Mouse (Mus musculus) monocyte, adult 5-6 weeks (primary cell): Measurements from ENCODE around the gene Rdh16f1. TPM values are rescaled to one million over a fixed set of nuclear protein-coding genes. Genes with fewer than 3 reads are reported as not detected.
"Not testable (repeated sequence)": the region's sequence is repeated elsewhere in the genome, so short reads cannot be mapped to it uniquely, and the experiment has no call there.

ENCODE experiments used
- ATAC-seq: fragments of 153-309, 156-312 bp; replicated peaks from 2 replicates; pipeline ENCODE4 v1.8.0; 2017; ENCODE audit warnings: mild to moderate bottlenecking; ENCODE audit not compliant: low TSS enrichment, insufficient number of reproducible peaks, severe bottlenecking, poor library complexity, low FRiP score
- total RNA-seq: library from RNA; stranded (forward); fragments of 200-1000, 200-491, 200-594 nt; gene quantifications from 3 replicates; pipeline ENCODE4 v1.2.3, GENCODE M21; 2017

Gene Rdh16f1
- total RNA-seq, 1 experiment from 2014 or later, result not detected

DNA sequence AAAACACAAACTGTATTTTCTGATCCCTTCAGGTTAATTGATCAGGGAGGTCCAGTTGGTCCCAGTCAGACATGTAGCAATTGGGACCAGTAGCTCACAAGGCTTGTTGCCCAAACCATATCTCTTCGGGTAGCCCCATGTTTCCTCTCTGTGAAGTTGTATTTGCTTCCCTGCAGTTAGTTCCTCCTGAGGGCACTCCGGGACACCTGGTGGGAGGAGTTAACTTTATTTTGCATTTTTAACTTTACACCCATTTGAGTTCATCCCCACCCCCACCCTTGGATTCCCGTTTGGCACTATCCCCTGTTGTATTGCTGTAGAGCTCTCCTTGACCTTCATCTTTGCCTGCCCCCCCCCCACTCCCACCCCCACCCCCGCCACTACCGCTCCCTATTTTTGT lies 13.7 kb upstream of the Rdh16f1 start:
- no peak for ATAC-seq

- no peak for ATAC-seq
Measured at GRCm38 (mm10) chr10:127747254-127747653, 12.3 kb upstream of the Rdh16f1 start.

GRCm38 (mm10) chr10:127748847-127749612 lies 10.6 kb upstream of the Rdh16f1 start:
- ATAC-seq, result no peak

DNA sequence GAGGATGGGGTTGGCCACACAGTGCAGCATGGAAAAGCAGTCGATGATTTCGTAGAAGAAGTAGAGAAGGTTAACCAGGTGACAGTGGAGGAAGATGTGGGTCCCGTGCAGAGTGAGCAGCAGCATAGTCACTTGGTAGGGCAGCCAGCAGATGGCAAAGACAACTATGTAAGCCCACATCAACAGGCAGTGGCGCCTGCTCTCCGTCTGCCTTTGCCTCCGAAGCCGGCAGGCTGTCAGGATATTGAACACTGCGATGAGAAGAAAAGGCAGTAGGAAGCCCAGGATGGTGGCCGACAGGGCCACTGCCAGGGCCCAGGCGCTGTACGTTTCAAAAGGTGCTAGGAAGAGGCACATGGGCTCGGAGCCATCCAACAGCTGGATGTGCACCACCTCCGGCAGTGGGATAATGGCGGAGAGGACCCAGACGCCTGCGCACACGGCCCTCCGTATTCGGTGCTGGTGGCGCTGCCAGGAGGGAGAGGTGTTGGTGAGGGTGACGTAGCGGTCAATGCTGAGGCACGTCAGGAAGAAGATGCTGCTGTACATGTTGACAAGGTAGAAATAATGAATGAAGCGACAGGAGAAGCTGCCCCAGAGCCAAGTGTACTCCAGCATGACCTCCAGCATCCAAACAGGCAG lies 9.3 kb upstream of the Rdh16f1 start:
- no peak for ATAC-seq

GRCm38 (mm10) chr10:127751548-127751947 lies 8.0 kb upstream of the Rdh16f1 start, which contains the start of gene Gpr182:
Gene Gpr182 (minus strand): TSS chr10:127751732.
- no peak for ATAC-seq

DNA sequence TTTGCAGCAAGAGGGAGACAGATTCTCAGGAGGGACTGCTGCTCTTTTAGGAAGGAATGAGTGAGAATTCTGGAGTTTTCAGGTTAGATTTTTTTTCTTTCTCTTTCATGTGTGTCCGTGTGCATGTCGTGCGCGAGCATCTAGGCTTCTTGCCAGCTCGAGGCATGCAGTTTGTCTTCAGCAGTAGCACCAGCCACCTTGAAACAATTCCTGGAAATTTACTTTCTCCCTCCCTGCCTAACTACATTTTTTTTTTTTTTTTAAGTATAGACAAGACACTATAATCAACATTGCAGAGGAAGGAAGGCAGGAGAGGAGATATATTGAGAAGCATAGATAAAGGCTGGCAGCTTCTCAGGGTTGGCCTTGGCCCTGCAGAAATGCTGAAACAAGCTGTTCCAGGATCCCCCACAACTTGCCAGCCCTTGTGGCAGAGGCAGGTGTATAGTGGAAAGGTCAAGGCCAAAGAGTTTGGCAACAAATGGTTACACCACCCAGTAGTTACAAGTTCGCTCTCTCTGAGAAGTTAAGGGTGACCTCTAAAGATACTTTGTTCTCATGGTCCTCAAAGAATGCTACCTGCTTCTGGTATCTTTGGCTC lies 4.9 kb upstream of the Rdh16f1 start:
- ATAC-seq, result no peak

GRCm38 (mm10) chr10:127755246-127755645 lies 4.3 kb upstream of the Rdh16f1 start:
- ATAC-seq, result no peak

- ATAC-seq, result no peak
Measured at GRCm38 (mm10) chr10:127755770-127756468, 3.7 kb upstream of the Rdh16f1 start.

DNA sequence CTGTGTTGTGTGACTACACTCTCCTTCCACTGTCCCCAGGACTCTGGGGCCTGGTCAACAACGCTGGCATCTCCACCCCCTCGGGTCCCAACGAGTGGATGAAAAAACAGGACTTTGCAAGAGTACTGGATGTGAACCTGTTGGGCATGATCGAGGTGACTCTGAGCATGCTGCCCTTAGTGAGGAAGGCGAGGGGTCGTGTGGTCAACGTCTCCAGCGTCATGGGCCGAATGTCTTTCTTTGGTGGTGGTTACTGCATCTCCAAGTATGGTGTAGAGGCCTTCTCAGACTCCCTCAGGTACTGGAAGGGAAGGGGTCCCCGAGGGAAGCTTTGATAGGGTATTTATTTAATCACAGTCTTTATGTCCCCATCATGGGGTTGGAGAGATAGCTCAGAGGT lies 3.3 kb downstream of the Rdh16f1 start:
- not testable (repeated sequence) for ATAC-seq

DNA sequence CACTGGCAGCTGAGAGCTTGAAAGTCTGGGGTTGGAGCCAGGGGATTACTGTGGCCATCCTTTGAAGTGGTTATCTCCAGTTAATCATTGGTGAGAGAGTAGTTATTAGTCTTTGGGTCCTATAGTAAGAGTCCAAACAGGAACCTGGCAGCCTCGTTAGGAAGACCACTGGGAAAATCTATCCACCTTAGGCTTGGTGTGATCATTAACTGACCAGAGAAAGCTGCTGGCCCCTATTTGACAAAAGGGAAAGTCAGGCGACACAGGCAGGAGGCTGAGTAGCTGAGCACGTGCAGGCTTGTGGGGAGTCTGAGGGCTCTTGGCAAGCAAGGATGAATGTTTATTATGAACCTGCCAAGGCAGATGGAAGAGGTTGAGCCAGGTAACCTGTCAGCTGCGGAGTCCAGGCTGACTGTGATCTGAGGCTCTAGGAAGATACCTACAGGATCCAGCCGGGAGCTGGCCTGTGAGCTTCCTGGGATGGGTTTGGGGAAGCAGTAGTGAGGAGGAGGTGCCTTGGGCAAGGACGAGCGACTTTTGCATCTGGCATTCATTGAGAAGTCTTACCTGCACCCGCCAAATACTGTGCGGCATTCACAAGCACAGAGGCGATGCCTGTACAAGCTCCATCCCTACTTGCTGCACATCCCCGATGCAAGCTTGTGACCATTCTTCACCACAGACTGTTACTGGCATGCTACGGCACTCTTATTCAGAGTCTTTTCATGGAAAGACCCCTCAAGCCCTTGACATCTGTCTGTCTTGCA lies 4.5 kb downstream of the Rdh16f1 start:
- ATAC-seq, result no peak

GRCm38 (mm10) chr10:127766564-127766963 lies 7.0 kb downstream of the Rdh16f1 start:
- no peak for ATAC-seq

GRCm38 (mm10) chr10:127776011-127776410 lies 16.4 kb downstream of the Rdh16f1 start, which contains the start of gene Rdh9:
Gene Rdh9 (plus strand): TSS chr10:127776386.
- ATAC-seq, result no peak

- ATAC-seq, result not testable (repeated sequence)
Measured at GRCm38 (mm10) chr10:127782321-127782720, 22.7 kb downstream of the Rdh16f1 start.

- not testable (repeated sequence) for ATAC-seq
Measured at GRCm38 (mm10) chr10:127785411-127785810, 25.8 kb downstream of the Rdh16f1 start.

DNA sequence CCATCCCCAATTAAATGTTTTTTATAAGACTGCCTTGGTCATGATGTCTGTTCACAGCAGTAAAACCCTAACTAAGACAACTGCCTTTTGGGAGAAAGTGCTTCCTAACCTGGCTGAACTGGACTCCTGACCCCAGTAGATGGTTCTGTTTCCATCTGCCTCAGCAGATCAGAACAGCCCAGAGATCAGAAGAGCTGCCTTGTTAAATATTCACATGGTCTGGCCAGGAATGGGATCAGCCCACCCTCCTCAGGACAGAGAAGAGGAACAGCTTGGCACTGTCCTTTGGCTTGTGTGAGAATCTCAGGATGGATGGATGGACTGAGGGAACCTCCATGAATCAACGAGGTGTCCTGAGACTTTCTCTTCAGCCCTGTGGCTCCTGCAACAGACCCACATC lies 39.7 kb downstream of the Rdh16f1 start:
- ATAC-seq, result no peak

- ATAC-seq, result no peak
Measured at GRCm38 (mm10) chr10:127800891-127801290, 41.3 kb downstream of the Rdh16f1 start, which contains the start of gene Rdh16. Gene Rdh16 (plus strand): TSS chr10:127801152.

DNA sequence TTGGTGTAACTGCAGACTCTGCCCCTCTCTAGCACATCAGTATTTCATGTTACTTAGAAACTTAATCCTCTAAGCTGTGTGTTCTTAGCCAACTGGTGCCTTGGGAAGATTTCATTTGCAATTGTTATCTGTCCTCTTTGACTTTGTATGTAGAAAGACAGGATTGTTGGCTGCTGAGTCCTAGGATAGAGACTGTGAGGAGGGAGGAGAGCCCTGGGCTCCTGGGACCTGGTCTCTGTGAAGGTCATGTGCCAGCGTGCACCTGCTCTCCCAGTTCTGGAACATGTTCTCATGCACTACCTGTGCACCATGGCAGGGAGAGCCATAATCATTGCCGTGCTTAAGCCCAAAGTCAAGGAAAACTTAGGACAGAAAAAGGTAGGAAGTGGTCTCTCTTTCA lies 42.0 kb downstream of the Rdh16f1 start:
- no peak for ATAC-seq

DNA sequence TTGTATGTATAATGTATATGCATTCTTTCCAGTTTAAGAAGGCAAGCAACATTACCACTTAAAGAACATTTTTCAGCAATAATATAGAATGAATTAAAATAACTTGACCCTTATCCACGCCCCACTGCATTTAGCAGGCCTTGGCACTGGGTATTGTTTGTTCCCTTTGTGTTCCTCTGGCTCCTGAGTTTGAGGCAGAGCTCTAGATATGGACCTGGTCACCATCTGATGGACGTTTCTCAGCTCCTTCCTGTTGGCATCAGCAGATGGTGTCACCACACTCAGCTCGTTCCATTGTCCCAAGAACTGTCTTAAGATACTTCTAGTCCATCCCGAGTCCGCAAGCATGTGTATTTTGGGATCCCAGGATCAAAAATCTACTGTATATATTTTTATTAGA lies 42.6 kb downstream of the Rdh16f1 start:
- ATAC-seq, result no peak
